Mouse (Mus musculus) MEL (cell line): ENCODE results near the gene Sptbn1. TPM values are rescaled to one million over a fixed set of nuclear protein-coding genes. Genes with fewer than 3 reads are reported as not detected.
A peak's percentile ranks its signal among the peaks of the same experiment; 100 is the strongest.

Experiments
- DNase-seq: peaks from one replicate; pipeline ENCODE4 v3.0.0; 2011; ENCODE audit warnings: low read depth, low spot score
- H3K27ac ChIP-seq: 2 replicates; pipeline ENCODE4 v1.5.1; 2012; ENCODE audit warnings: low read depth, mild to moderate bottlenecking, control low read depth, low read length, moderate library complexity; ENCODE audit not compliant: control insufficient read depth
- H3K27me3 ChIP-seq, 2 experiments: fragments of 150-350 bp in 1 of 2; sonication (generic) in 1 of 2; 2 replicates each; pipeline ENCODE4 v1.6.1; 2012; ENCODE audit warnings: low read length in 2 of 2, mild to moderate bottlenecking in 2 of 2, improper control_type of control experiment in 1 of 2, moderate library complexity in 1 of 2; ENCODE audit not compliant: insufficient read depth in 2 of 2, control insufficient read depth in 1 of 2
- H3K36me3 ChIP-seq, 2 experiments: 2 replicates each; pipeline ENCODE4 v1.6.1; 2012 to 2014; ENCODE audit warnings: low read length in 2 of 2, improper control_type of control experiment in 1 of 2, inconsistent platforms in 1 of 2, mild to moderate bottlenecking in 1 of 2; ENCODE audit not compliant: insufficient read depth in 2 of 2, control insufficient read depth in 1 of 2
- H3K4me1 ChIP-seq, 2 experiments: fragments of 150-350 bp in 1 of 2; sonication (generic) in 1 of 2; 2 replicates each; pipeline ENCODE4 v1.6.1; 2012; ENCODE audit warnings: low read length in 2 of 2, improper control_type of control experiment in 1 of 2, mild to moderate bottlenecking in 1 of 2; ENCODE audit not compliant: insufficient read depth in 2 of 2, control insufficient read depth in 1 of 2
- H3K4me3 ChIP-seq, 2 experiments: fragments of 150-350 bp in 1 of 2; sonication (generic) in 1 of 2; 2 replicates each; pipeline ENCODE4 v1.5.1; 2012; ENCODE audit warnings: low read depth in 2 of 2, low read length in 2 of 2, mild to moderate bottlenecking in 2 of 2, moderate library complexity in 2 of 2, control low read depth in 1 of 2, improper control_type of control experiment in 1 of 2; ENCODE audit not compliant: control insufficient read depth in 1 of 2, insufficient read depth in 1 of 2
- H3K79me2 ChIP-seq: 2 replicates; pipeline ENCODE4 v1.6.1; 2012; ENCODE audit warnings: mild to moderate bottlenecking, low read length, moderate library complexity; ENCODE audit not compliant: control insufficient read depth, poor library complexity, insufficient read depth
- H3K9ac ChIP-seq: 2 replicates; pipeline ENCODE4 v1.6.1; 2012; ENCODE audit warnings: low read depth, mild to moderate bottlenecking, control low read depth, low read length, moderate library complexity; ENCODE audit not compliant: control insufficient read depth, poor library complexity, severe bottlenecking
- H3K9me3 ChIP-seq: fragments of 150-350 bp; sonication (generic); replicated peaks from 2 replicates; pipeline ENCODE4 v1.6.1; 2012; ENCODE audit warnings: mild to moderate bottlenecking, low read length, improper control_type of control experiment, moderate library complexity; ENCODE audit not compliant: insufficient read depth
- CHD2 ChIP-seq: IDR thresholded peaks from 2 replicates; pipeline ENCODE4 v1.6.1; 2011; ENCODE audit warnings: low read length, improper control_type of control experiment
- CTCF ChIP-seq, 3 experiments: IDR thresholded peaks in 2 of 3; conservative IDR thresholded peaks in 1 of 3; 2 replicates each; pipeline ENCODE4 v1.5.1; 2011 to 2012; ENCODE audit warnings: low read length in 3 of 3, low read depth in 2 of 3, mild to moderate bottlenecking in 2 of 3, improper control_type of control experiment in 1 of 3, inconsistent platforms in 1 of 3, mixed read lengths in 1 of 3, moderate library complexity in 1 of 3; ENCODE audit not compliant: control insufficient read depth in 1 of 3, insufficient read depth in 1 of 3, poor library complexity in 1 of 3, severe bottlenecking in 1 of 3
- ELF1 ChIP-seq: IDR thresholded peaks from 2 replicates; pipeline ENCODE4 v1.6.1; 2014; ENCODE audit warnings: low read depth, mild to moderate bottlenecking, inconsistent platforms, low read length, improper control_type of control experiment, moderate library complexity
- GATA1 ChIP-seq: IDR thresholded peaks from 2 replicates; pipeline ENCODE4 v1.6.1; 2011; ENCODE audit warnings: low read depth, low read length, improper control_type of control experiment
- HCFC1 ChIP-seq: IDR thresholded peaks from 2 replicates; pipeline ENCODE4 v1.6.1; 2012; ENCODE audit warnings: low read depth, mild to moderate bottlenecking, inconsistent platforms, low read length, improper control_type of control experiment, moderate library complexity
- KAT2A ChIP-seq: conservative IDR thresholded peaks from 2 replicates; pipeline ENCODE4 v1.6.1; 2012; ENCODE audit warnings: low read depth, low read length, improper control_type of control experiment, inconsistent platforms
- MAX ChIP-seq: IDR thresholded peaks from 2 replicates; pipeline ENCODE4 v1.6.1; 2011; ENCODE audit warnings: low read length, improper control_type of control experiment
- MEF2A ChIP-seq: IDR thresholded peaks from 2 replicates; pipeline ENCODE4 v1.6.1; 2014; ENCODE audit warnings: low read depth, mild to moderate bottlenecking, inconsistent platforms, low read length, improper control_type of control experiment; ENCODE audit not compliant: poor library complexity, insufficient replicate concordance, severe bottlenecking; ENCODE audit errors: extremely low read depth
- MYB ChIP-seq: IDR thresholded peaks from 2 replicates; pipeline ENCODE4 v1.6.1; 2011; ENCODE audit warnings: mild to moderate bottlenecking, low read depth, low read length, improper control_type of control experiment
- NRF1 ChIP-seq: IDR thresholded peaks from 2 replicates; pipeline ENCODE4 v1.6.1; 2014; ENCODE audit warnings: low read depth, mild to moderate bottlenecking, inconsistent platforms, low read length, improper control_type of control experiment, moderate library complexity; ENCODE audit not compliant: poor library complexity, insufficient read depth, severe bottlenecking
- POLR2A ChIP-seq, 2 experiments: IDR thresholded peaks; 2 replicates each; pipeline ENCODE4 v1.6.1; 2011 to 2012; ENCODE audit warnings: low read length in 2 of 2, mild to moderate bottlenecking in 2 of 2, control low read depth in 1 of 2, improper control_type of control experiment in 1 of 2, low read depth in 1 of 2, moderate library complexity in 1 of 2; ENCODE audit not compliant: control insufficient read depth in 1 of 2, insufficient read depth in 1 of 2, poor library complexity in 1 of 2
- RCOR1 ChIP-seq: IDR thresholded peaks from 2 replicates; pipeline ENCODE4 v1.6.1; 2012; ENCODE audit warnings: low read depth, mild to moderate bottlenecking, inconsistent platforms, low read length, improper control_type of control experiment
- USF2 ChIP-seq, 2 experiments: IDR thresholded peaks; 2 replicates each; pipeline ENCODE4 v1.6.1; 2011 to 2012; ENCODE audit warnings: improper control_type of control experiment in 2 of 2, low read length in 2 of 2, borderline replicate concordance in 1 of 2, inconsistent platforms in 1 of 2, low read depth in 1 of 2, mild to moderate bottlenecking in 1 of 2; ENCODE audit not compliant: insufficient read depth in 1 of 2
- ZC3H11A ChIP-seq: IDR thresholded peaks from 2 replicates; pipeline ENCODE4 v1.6.1; 2012; ENCODE audit warnings: low read depth, mild to moderate bottlenecking, inconsistent platforms, low read length, improper control_type of control experiment
- polyA plus RNA-seq, 2 experiments: library from polyadenylated mRNA; stranded (reverse) in 1 of 2; unstranded in 1 of 2; fragments of >175 nt in 1 of 2; fragments of >200 nt in 1 of 2; gene quantifications; 2 replicates each; pipeline versions ENCODE4 v1.2.1 to v1.2.4; 2012; ENCODE audit warnings: low replicate concordance in 2 of 2, low read depth in 1 of 2; ENCODE audit not compliant: insufficient read length in 2 of 2, insufficient read depth in 1 of 2, missing spikeins in 1 of 2
- total RNA-seq: library from RNA; depleted of rRNA; stranded (reverse); fragments of 300-350 nt; gene quantifications from 2 replicates; pipeline ENCODE4 v1.2.3, GENCODE M21; 2012

Sptbn1 gene
- total and polyA plus RNA-seq, 3 experiments: 14.6 to 20.2 TPM; not detected in 1

DNA sequence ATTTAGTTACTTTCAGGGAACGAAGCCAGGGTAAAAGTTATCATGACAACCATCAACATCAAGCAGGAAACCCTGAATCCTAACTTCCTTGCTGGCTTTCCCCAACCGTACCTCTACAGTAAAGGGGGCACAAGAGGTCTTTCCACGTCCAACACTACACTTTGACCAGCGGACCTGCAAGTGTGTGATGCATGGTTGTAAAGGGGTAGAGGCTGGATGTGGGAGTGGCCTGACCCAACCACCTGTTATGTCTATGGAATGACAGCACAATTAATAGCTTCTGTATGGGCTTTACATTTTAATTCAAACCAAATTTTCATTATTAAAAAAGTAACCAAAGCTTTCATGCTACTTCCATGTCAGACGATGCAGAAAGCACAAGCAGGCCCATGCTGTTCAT is 96.8 kb downstream of the Sptbn1 start:
- DNase-seq: no peak

GRCm38 (mm10) chr11:30166551-30166922 is 101.4 kb downstream of the Sptbn1 start:
- H3K27me3 ChIP-seq: no peaks in the 10 kb centered on the region
- H3K36me3 ChIP-seq: peaks cover 0 to 42% of the 10 kb centered on the region in 2 experiments; a peak in 2 of 4 replicates
- TF ChIP-seq HCFC1: 0 out of 2 replicates have a peak, but pooled peaks have one; percentile 1
- TF ChIP-seq RCOR1: no peak
- no peak for TF ChIP-seq MAX
- no peak for TF ChIP-seq NRF1
- no peak for TF ChIP-seq CHD2
- TF ChIP-seq ELF1: no peak
- no peak for TF ChIP-seq ZC3H11A
- TF ChIP-seq MYB: 0 out of 2 replicates have a peak, but pooled peaks have one; percentile 4
- peak overlapping the region; percentile 84 for H3K27ac ChIP-seq
- no peaks in the 10 kb centered on the region for H3K79me2 ChIP-seq
- H3K9ac ChIP-seq: peak overlapping the region; percentile 27
- H3K4me3 ChIP-seq: peak overlapping the region; percentile 15 to 40; a peak in 3 of 4 replicates
- H3K4me1 ChIP-seq: peaks cover 27 to 28% of the 10 kb centered on the region in 2 experiments
- no peaks in the 10 kb centered on the region for H3K9me3 ChIP-seq
- no peak for DNase-seq

More for the DNA sequence above, 96.8 kb downstream of the Sptbn1 start:
- Histone ChIP-seq H3K79me2 (no peaks in the 10 kb centered on the region; the same call in 1 of the 2 replicates), H3K4me3 (no peak overlapping the region), H3K9me3 (no peaks in the 10 kb centered on the region), H3K27me3 (no peaks in the 10 kb centered on the region), H3K27ac (no peak overlapping the region), H3K9ac (no peak overlapping the region), H3K4me1 (peaks cover 6 to 11% of the 10 kb centered on the region in 2 experiments), H3K36me3 (peaks cover 0 to 11% of the 10 kb centered on the region in 2 experiments; a peak in 2 of 4 replicates)
- no peak for TF ChIP-seq MAX
- no peak for TF ChIP-seq MEF2A
- TF ChIP-seq MYB: no peak
- no peak for TF ChIP-seq USF2 (IDR thresholded peaks at IDR 0.05; ENCODE audit: borderline replicate concordance in 1 of 2, insufficient read depth in 1 of 2, low read depth in 1 of 2, low read length in 2 of 2)
- TF ChIP-seq POLR2A (IDR thresholded peaks at IDR 0.05; ENCODE audit: control insufficient read depth in 1 of 2, insufficient read depth in 1 of 2, low read depth in 1 of 2, low read length in 2 of 2, poor library complexity in 1 of 2): no peak
- no peak for TF ChIP-seq KAT2A
- TF ChIP-seq GATA1: no peak
- TF ChIP-seq CTCF (IDR thresholded peaks at IDR 0.05 in 2 of 3, conservative IDR thresholded peaks at IDR 0.05 in 1 of 3; ENCODE audit: control insufficient read depth in 1 of 3, insufficient read depth in 1 of 3, low read depth in 2 of 3, low read length in 3 of 3, poor library complexity in 1 of 3, severe bottlenecking in 1 of 3): no peak
